Mouse (Mus musculus) testis, adult 2 months (tissue): Measurements from ENCODE around the gene Lypd6.

ENCODE experiments used
- CTCF ChIP-seq: fragments of 200-500 bp; IDR thresholded peaks from 2 replicates; pipeline ENCODE4 v1.5.1; 2012; ENCODE audit warnings: low read depth, mild to moderate bottlenecking, inconsistent platforms, low read length, moderate library complexity; ENCODE audit not compliant: control insufficient read depth, insufficient read depth, insufficient replicate concordance
- POLR2A ChIP-seq: fragments of 200-500 bp; IDR thresholded peaks from 2 replicates; pipeline ENCODE4 v1.6.1; 2012; ENCODE audit warnings: low read depth, mild to moderate bottlenecking, inconsistent platforms, low read length, moderate library complexity; ENCODE audit not compliant: control insufficient read depth

DNA sequence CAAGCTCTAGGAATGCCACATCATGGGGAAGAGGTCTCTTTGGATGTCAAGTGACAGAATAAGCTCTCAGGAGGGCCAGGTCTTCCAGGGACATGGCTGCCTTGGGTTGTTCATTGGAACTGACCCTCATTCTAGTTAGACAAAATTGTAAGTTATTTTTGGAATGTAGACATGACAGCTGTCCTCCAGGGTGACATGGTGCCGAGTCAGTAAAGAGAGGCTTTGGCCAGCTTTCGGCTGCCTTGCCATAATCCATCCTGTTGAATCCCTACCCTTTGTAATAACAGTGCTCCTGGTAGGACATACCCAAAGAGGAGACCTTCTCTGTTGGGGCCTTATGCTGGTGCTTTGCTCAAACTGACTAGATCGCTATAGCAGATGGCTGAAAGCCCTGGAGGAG is 39.8 kb downstream of the Lypd6 start:
- TF ChIP-seq POLR2A, result no peak
- no peak for TF ChIP-seq CTCF
